Mouse (Mus musculus): Measurements from ENCODE around the gene Dapl1.

- TF ChIP-seq CTCF (IDR thresholded peaks at IDR 0.05; ENCODE audit: low read depth, low read length) (no peak), POLR2A (IDR thresholded peaks at IDR 0.05; ENCODE audit: extremely low read depth, insufficient read depth, low read length) (no peak)
Observed at GRCm38 (mm10) chr2:59448516-59448915, 35.9 kb upstream of the Dapl1 start.

Measured in liver, adult 2 months (tissue).